Mouse (Mus musculus): ENCODE measurements around the gene Mb21d2.
A peak's percentile ranks its signal among the peaks of the same experiment; 100 is the strongest.

Gene Mb21d2

GRCm38 (mm10) chr16:28793115-28793514 is 136.4 kb downstream of the Mb21d2 start:
- peak; percentile 19 for DNase-seq (ENCODE audit: low read depth, low spot score)

Measured in telencephalon, adult 2 months (tissue).